Mouse (Mus musculus): ENCODE data around the gene Osbp2. TPM values are rescaled to one million over a fixed set of nuclear protein-coding genes. Genes with fewer than 3 reads are reported as not detected.

Gene Osbp2
- polyA plus RNA-seq, 1 experiment, result 0.52 TPM

DNA sequence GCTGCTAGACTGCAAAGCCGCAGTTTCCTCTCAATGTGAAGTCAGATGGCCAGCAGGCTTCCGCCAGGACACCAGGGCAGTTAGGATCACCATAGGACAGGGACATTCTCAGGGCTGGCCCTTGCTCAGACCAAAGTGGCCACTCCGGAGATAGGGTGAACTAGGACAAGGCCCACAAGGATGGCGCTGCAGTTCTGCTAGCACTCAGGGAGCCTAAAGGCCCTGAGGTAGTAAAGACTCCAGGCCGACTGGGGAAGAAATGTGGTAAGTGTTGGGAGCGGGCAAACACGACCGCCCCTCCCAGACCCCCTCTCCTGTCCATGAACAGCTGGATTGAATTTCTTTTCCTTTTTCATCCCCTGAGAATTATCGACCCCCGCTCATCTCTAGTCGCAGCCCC, 102.4 kb downstream of the Osbp2 start:
- TF ChIP-seq POLR2A (IDR thresholded peaks at IDR 0.05; ENCODE audit: low read depth, low read length) (no peak), CTCF (IDR thresholded peaks at IDR 0.05; ENCODE audit: extremely low read depth, insufficient read length, insufficient replicate concordance, low read depth, low read length) (no peak)
- Histone ChIP-seq H3K4me1 (ENCODE audit: control insufficient read depth, insufficient read depth, insufficient read length, low read length) (no peaks in the 10 kb centered on the region), H3K4me3 (ENCODE audit: low read depth, low read length) (peak overlapping the region; percentile 34; the same call in 1 of the 2 replicates), H3K27ac (ENCODE audit: insufficient read depth, low read depth, low read length) (no peak overlapping the region), H3K36me3 (ENCODE audit: control insufficient read depth, insufficient read depth, low read length) (no peaks in the 10 kb centered on the region), H3K27me3 (ENCODE audit: control insufficient read depth, insufficient read depth, low read length) (peaks cover 24% of the 10 kb centered on the region)
- 26% methylated on average over 11 of the region's 11 CpGs for WGBS

DNA sequence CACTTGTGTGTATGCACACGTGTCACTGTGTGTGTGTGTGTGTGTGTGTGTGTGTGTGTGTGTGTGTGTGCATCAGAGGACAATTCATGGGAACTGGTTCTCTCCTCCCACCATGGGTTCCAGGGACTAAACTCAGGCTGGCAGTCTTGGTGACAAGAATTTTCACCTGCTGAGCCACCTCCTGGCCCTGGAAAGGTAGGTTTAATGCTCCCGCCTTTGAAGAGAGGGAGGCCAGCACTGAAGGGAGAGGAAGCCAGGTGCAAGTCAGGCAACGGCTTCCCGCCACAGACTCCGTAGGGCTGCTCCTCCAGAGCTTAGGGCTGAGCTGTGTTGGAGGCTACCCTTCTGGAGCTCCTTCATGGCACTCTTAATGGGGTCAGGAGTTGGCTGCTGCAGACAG, 104.3 kb downstream of the Osbp2 start:
- H3K4me1 ChIP-seq (ENCODE audit: control insufficient read depth, insufficient read depth, insufficient read length, low read length), result no peaks in the 10 kb centered on the region
- WGBS, result 46% methylated on average over 5 of the region's 5 CpGs
- TF ChIP-seq CTCF (IDR thresholded peaks at IDR 0.05; ENCODE audit: extremely low read depth, insufficient read length, insufficient replicate concordance, low read depth, low read length) (no peak), POLR2A (IDR thresholded peaks at IDR 0.05; ENCODE audit: low read depth, low read length) (no peak)
- H3K27ac ChIP-seq (ENCODE audit: insufficient read depth, low read depth, low read length), result no peak overlapping the region
- H3K4me3 ChIP-seq (ENCODE audit: low read depth, low read length), result no peak overlapping the region
- H3K36me3 ChIP-seq (ENCODE audit: control insufficient read depth, insufficient read depth, low read length), result no peaks in the 10 kb centered on the region
- H3K27me3 ChIP-seq (ENCODE audit: control insufficient read depth, insufficient read depth, low read length), result peaks cover 24% of the 10 kb centered on the region

DNA sequence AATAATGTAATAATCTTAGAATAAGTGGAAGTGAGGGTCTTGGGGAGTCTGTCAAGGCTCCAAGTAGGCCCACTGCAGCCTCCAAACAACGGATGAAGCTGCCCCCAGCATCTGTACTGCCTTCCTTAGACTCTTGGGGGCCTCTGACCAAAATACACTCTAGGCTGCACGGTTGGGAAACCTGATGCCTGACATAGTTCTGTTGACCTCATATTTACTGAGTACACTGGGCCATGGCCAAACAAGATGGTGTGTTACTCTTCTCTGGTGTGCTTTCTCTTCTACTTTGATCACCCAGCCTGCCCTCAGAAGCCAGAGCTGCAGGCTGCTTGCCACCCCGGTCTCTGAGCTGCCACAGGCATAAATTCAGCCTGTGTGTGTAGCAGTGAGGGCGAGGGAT, 108.4 kb downstream of the Osbp2 start:
- Histone ChIP-seq H3K4me3 (ENCODE audit: low read depth, low read length) (no peak overlapping the region), H3K4me1 (ENCODE audit: control insufficient read depth, insufficient read depth, insufficient read length, low read length) (no peaks in the 10 kb centered on the region), H3K36me3 (ENCODE audit: control insufficient read depth, insufficient read depth, low read length) (no peaks in the 10 kb centered on the region), H3K27me3 (ENCODE audit: control insufficient read depth, insufficient read depth, low read length) (peaks cover 9% of the 10 kb centered on the region; the same call in 1 of the 2 replicates), H3K27ac (ENCODE audit: insufficient read depth, low read depth, low read length) (no peak overlapping the region)
- no peak for TF ChIP-seq POLR2A (IDR thresholded peaks at IDR 0.05; ENCODE audit: low read depth, low read length)
- no peak for TF ChIP-seq CTCF (IDR thresholded peaks at IDR 0.05; ENCODE audit: extremely low read depth, insufficient read length, insufficient replicate concordance, low read depth, low read length)
- WGBS, result 44% methylated on average over 4 of the region's 4 CpGs

DNA sequence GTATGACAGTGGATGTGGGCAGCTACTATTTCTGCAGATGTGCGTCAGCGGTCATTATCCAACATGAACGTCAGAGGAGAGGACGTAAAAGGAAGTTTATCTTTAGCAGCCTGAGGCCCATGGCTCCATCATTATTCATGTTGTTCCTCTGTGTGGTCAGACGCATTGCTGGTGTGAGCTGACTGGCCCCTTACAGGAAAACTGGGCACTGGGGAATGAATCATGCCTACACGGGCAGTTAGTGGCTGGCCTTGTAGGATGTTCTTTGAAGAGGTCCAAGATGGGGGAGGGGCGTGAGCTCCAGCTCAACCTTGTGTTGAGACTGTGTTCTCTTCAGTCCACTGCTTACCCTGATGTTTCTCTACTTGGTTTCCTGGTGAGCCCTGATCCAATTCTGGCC, 109.0 kb downstream of the Osbp2 start:
- H3K4me3 ChIP-seq (ENCODE audit: low read depth, low read length), result no peak overlapping the region
- no peaks in the 10 kb centered on the region for H3K36me3 ChIP-seq (ENCODE audit: control insufficient read depth, insufficient read depth, low read length)
- H3K27me3 ChIP-seq (ENCODE audit: control insufficient read depth, insufficient read depth, low read length), result peaks cover 6% of the 10 kb centered on the region; the same call in 1 of the 2 replicates
- TF ChIP-seq CTCF (IDR thresholded peaks at IDR 0.05; ENCODE audit: extremely low read depth, insufficient read length, insufficient replicate concordance, low read depth, low read length), result no peak
- TF ChIP-seq POLR2A (IDR thresholded peaks at IDR 0.05; ENCODE audit: low read depth, low read length), result no peak
- H3K4me1 ChIP-seq (ENCODE audit: control insufficient read depth, insufficient read depth, insufficient read length, low read length), result no peaks in the 10 kb centered on the region
- no peak overlapping the region for H3K27ac ChIP-seq (ENCODE audit: insufficient read depth, low read depth, low read length)
- WGBS, result 65% methylated on average over 7 of the region's 7 CpGs

GRCm38 (mm10) chr11:3753897-3754296, 109.8 kb downstream of the Osbp2 start:
- WGBS, result 61% methylated on average over 9 of the region's 9 CpGs
- Histone ChIP-seq H3K27me3 (ENCODE audit: control insufficient read depth, insufficient read depth, low read length) (no peaks in the 10 kb centered on the region), H3K36me3 (ENCODE audit: control insufficient read depth, insufficient read depth, low read length) (no peaks in the 10 kb centered on the region), H3K4me1 (ENCODE audit: control insufficient read depth, insufficient read depth, insufficient read length, low read length) (no peaks in the 10 kb centered on the region), H3K27ac (ENCODE audit: insufficient read depth, low read depth, low read length) (no peak overlapping the region), H3K4me3 (ENCODE audit: low read depth, low read length) (no peak overlapping the region)
- TF ChIP-seq POLR2A (IDR thresholded peaks at IDR 0.05; ENCODE audit: low read depth, low read length) (no peak), CTCF (IDR thresholded peaks at IDR 0.05; ENCODE audit: extremely low read depth, insufficient read length, insufficient replicate concordance, low read depth, low read length) (no peak)

- 54% methylated on average over 3 of the region's 3 CpGs for WGBS
- Histone ChIP-seq H3K36me3 (ENCODE audit: control insufficient read depth, insufficient read depth, low read length) (no peaks in the 10 kb centered on the region), H3K27ac (ENCODE audit: insufficient read depth, low read depth, low read length) (no peak overlapping the region), H3K27me3 (ENCODE audit: control insufficient read depth, insufficient read depth, low read length) (no peaks in the 10 kb centered on the region), H3K4me3 (ENCODE audit: low read depth, low read length) (no peak overlapping the region), H3K4me1 (ENCODE audit: control insufficient read depth, insufficient read depth, insufficient read length, low read length) (no peaks in the 10 kb centered on the region)
- TF ChIP-seq CTCF (IDR thresholded peaks at IDR 0.05; ENCODE audit: extremely low read depth, insufficient read length, insufficient replicate concordance, low read depth, low read length) (no peak), POLR2A (IDR thresholded peaks at IDR 0.05; ENCODE audit: low read depth, low read length) (no peak)
These were observed 110.9 kb downstream of the Osbp2 start for GRCm38 (mm10) chr11:3752766-3753165.

GRCm38 (mm10) chr11:3749831-3750230, 113.9 kb downstream of the Osbp2 start:
- 16% methylated on average over 7 of the region's 7 CpGs for WGBS
- H3K36me3 ChIP-seq (ENCODE audit: control insufficient read depth, insufficient read depth, low read length), result no peaks in the 10 kb centered on the region
- H3K27me3 ChIP-seq (ENCODE audit: control insufficient read depth, insufficient read depth, low read length), result no peaks in the 10 kb centered on the region
- no peak overlapping the region for H3K4me3 ChIP-seq (ENCODE audit: low read depth, low read length)
- TF ChIP-seq POLR2A (IDR thresholded peaks at IDR 0.05; ENCODE audit: low read depth, low read length) (no peak), CTCF (IDR thresholded peaks at IDR 0.05; ENCODE audit: extremely low read depth, insufficient read length, insufficient replicate concordance, low read depth, low read length) (no peak)
- no peak overlapping the region for H3K27ac ChIP-seq (ENCODE audit: insufficient read depth, low read depth, low read length)
- H3K4me1 ChIP-seq (ENCODE audit: control insufficient read depth, insufficient read depth, insufficient read length, low read length), result no peaks in the 10 kb centered on the region

- H3K4me3 ChIP-seq (ENCODE audit: low read depth, low read length), result no peak overlapping the region
- 71% methylated on average over 8 of the region's 8 CpGs for WGBS
- TF ChIP-seq POLR2A (IDR thresholded peaks at IDR 0.05; ENCODE audit: low read depth, low read length) (no peak), CTCF (IDR thresholded peaks at IDR 0.05; ENCODE audit: extremely low read depth, insufficient read length, insufficient replicate concordance, low read depth, low read length) (no peak)
- H3K4me1 ChIP-seq (ENCODE audit: control insufficient read depth, insufficient read depth, insufficient read length, low read length), result no peaks in the 10 kb centered on the region
- H3K27me3 ChIP-seq (ENCODE audit: control insufficient read depth, insufficient read depth, low read length), result no peaks in the 10 kb centered on the region
- H3K27ac ChIP-seq (ENCODE audit: insufficient read depth, low read depth, low read length), result no peak overlapping the region
- H3K36me3 ChIP-seq (ENCODE audit: control insufficient read depth, insufficient read depth, low read length), result no peaks in the 10 kb centered on the region
These were observed 121.3 kb downstream of the Osbp2 start for GRCm38 (mm10) chr11:3742449-3742848.

Measured in small intestine, adult 2 months (tissue).